Mouse (Mus musculus): ENCODE data around the gene Ahctf1.

Ahctf1 gene

DNA sequence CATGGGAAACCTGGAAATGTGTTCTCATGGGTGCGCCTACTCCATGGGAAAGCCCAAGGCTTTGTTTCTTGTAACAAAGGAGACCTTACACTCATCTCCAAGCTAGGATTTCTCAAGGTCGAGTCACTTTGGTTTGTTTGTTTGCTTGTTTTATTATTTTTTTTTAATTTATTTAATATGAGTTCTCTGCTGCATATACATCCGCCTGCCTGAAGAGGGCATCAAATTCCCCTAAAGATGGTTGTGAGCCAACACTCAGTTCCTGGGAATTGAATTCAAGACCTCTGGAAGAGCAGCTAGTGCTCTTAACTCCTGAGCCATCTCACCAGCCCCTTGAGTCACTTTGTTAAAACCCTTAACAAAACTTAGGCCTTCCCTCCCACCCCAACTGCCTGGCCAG lies 90.1 kb downstream of the Ahctf1 start:
- DNase-seq (ENCODE audit: low spot score): no peak

- no peak for DNase-seq (ENCODE audit: low spot score)
Measured at GRCm38 (mm10) chr1:179712658-179713057, 90.8 kb downstream of the Ahctf1 start.

GRCm38 (mm10) chr1:179710739-179711138 lies 92.7 kb downstream of the Ahctf1 start:
- DNase-seq (ENCODE audit: low spot score): no peak

GRCm38 (mm10) chr1:179709390-179709789 lies 94.1 kb downstream of the Ahctf1 start:
- no peak for DNase-seq (ENCODE audit: low spot score)

GRCm38 (mm10) chr1:179705154-179705553 lies 98.3 kb downstream of the Ahctf1 start:
- DNase-seq (ENCODE audit: low spot score): peak; percentile 9

DNA sequence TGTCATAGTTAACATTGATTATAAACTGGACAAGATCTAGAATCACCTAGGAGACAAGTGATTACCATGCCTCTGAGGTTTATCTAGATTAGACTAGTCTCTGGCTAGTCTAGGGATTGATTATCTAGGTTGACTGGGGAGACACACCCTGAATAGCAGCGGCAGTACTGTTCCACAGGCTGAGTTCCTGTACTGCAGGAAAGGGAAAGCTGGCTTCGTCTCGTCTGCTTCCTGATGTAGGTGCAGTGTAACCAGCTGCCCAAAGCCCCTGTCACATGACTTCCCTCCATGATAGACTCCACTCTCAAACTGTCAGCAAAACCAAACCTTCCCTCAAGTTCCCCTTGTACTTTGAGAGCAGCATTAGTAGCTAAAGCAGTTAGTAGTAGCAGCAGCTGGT lies 99.3 kb downstream of the Ahctf1 start:
- DNase-seq (ENCODE audit: low spot score): no peak
